Mouse (Mus musculus): Measurements from ENCODE around the gene Cd101. TPM values are rescaled to one million over a fixed set of nuclear protein-coding genes. Genes with fewer than 3 reads are reported as not detected.

Cd101 gene
- polyA plus RNA-seq (2015; fragmentation: Nextera tagmentation; extraction: Ambion mirVana), result 1.5 and 1.8 TPM in 2 replicates

DNA sequence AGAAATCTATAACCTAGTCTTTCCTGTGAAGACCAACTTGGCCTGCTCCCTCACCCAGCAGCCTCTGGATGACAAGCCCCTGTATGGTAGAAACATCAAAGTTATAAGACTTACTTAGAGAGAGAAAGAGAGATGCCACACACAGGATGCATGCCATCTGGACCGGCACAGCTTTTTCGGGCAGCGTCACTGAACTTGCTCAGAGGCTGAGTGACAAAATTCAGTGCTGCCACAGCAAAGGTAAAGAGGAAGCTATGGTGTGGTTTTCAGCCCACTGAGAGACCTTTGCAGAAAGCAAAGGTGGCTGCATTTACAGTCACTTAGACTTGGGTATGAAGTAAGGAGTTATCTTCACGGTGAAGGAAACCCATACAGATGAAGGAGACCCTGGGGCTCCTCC is at the start of gene Cd101:
Gene Cd101, minus strand, starts transcription at position 218 of the 400 bp plus-strand sequence.

DNA sequence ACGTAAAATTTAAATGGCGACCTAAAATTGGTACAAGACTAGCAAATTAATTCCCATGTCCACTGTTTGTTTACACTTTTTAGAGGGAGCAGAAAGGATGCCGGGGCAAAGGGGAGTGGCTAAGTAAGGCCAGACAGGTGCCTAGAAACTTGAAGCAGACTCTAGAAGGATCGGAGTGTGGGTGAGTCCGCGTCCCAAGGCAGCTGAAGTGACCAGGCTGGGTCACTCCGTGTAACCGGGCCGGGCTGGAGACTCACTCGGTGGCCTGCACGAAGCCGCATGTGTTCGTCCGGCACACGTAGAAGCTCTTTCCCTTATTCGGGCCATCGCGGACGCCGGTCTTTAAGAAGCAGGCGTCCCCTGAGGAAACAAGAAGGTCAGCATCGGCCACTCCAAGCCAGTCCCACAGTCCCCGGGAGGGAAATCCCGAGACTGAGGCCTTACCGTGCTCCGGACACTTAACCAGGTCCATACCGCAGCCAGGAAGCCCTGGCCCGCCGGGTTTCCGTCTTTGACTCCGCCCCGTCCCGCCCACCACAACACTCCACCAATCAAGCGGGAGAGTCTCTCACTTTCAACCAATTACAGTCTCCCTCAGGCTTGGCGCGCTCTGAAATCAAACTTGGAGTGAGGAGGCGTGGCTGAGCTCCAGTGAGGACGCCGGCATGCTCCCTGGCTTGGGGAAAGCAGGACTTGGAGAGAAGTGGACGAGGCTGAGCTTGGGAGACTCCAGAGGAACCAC is 60.0 kb downstream of the Cd101 start, which contains the start of gene Ttf2:
Gene Ttf2, minus strand, starts transcription at position 488 of the 742 bp plus-strand sequence.

Other genes with a start within 250 kb of the Cd101 start
- gene Vtcn1, start 204.1 kb downstream of the Cd101 start, polyA plus RNA-seq (2015; fragmentation: Nextera tagmentation; extraction: Ambion mirVana), result 0.06 TPM in 1 of 2 replicates, not detected in the other
- gene Trim45, start 107.4 kb downstream of the Cd101 start, polyA plus RNA-seq (2015; fragmentation: Nextera tagmentation; extraction: Ambion mirVana), result 1.3 and 1.8 TPM in 2 replicates
- gene Ttf2, start 59.9 kb downstream of the Cd101 start, polyA plus RNA-seq (2015; fragmentation: Nextera tagmentation; extraction: Ambion mirVana), result 9.1 and 10.2 TPM in 2 replicates
- 1.2 and 2.0 TPM in 2 replicates for gene Ptgfrn, start 80.7 kb upstream of the Cd101 start, polyA plus RNA-seq (2015; fragmentation: Nextera tagmentation; extraction: Ambion mirVana)

Measured in spleen, postnatal 0 days (tissue).